Mouse (Mus musculus) ES-E14 (cell line): Measurements from ENCODE around the gene Gm5108. TPM values are rescaled to one million over a fixed set of nuclear protein-coding genes. Genes with fewer than 3 reads are reported as not detected.

ENCODE experiments used
- DNase-seq: peaks from one replicate; pipeline ENCODE4 v3.0.0-alpha.2; 2013; ENCODE audit warnings: low read depth, low spot score
- H3K27ac ChIP-seq: 2 replicates; pipeline ENCODE4 v1.5.1; 2012; ENCODE audit warnings: low read depth, mild to moderate bottlenecking, low read length, moderate library complexity, mixed read lengths; ENCODE audit not compliant: poor library complexity, insufficient read depth, severe bottlenecking
- H3K36me3 ChIP-seq: 2 replicates; pipeline ENCODE4 v1.6.1; 2012; ENCODE audit warnings: mild to moderate bottlenecking, low read length, moderate library complexity, mixed read lengths; ENCODE audit not compliant: control insufficient read depth, poor library complexity, insufficient read depth, severe bottlenecking
- H3K4me1 ChIP-seq, 2 experiments: fragments of 150-350 bp in 1 of 2; sonication (generic) in 1 of 2; 2 replicates each; pipeline ENCODE4 v1.6.1; 2012; ENCODE audit warnings: low read length in 2 of 2, mild to moderate bottlenecking in 1 of 2, mixed read lengths in 1 of 2; ENCODE audit not compliant: control insufficient read depth in 2 of 2, insufficient read depth in 2 of 2, poor library complexity in 1 of 2
- H3K4me3 ChIP-seq, 2 experiments: fragments of 150-350 bp in 1 of 2; sonication (generic) in 1 of 2; 2 replicates each; pipeline ENCODE4 v1.5.1; 2012; ENCODE audit warnings: low read length in 2 of 2, low read depth in 1 of 2, mild to moderate bottlenecking in 1 of 2, mixed read lengths in 1 of 2; ENCODE audit not compliant: insufficient read depth in 1 of 2, poor library complexity in 1 of 2, severe bottlenecking in 1 of 2
- H3K9ac ChIP-seq: 2 replicates; pipeline ENCODE4 v1.6.1; 2012; ENCODE audit warnings: low read depth, mild to moderate bottlenecking, low read length, mixed read lengths; ENCODE audit not compliant: poor library complexity, insufficient read depth, severe bottlenecking
- H3K9me3 ChIP-seq: fragments of 150-350 bp; sonication (generic); 2 replicates; pipeline ENCODE4 v1.6.1; 2012; ENCODE audit warnings: low read depth, mild to moderate bottlenecking, low read length; ENCODE audit not compliant: control insufficient read depth, insufficient read depth
- CHD2 ChIP-seq: IDR thresholded peaks from 2 replicates; pipeline ENCODE4 v1.6.1; 2014; ENCODE audit warnings: mild to moderate bottlenecking, low read depth, low read length, inconsistent platforms
- HCFC1 ChIP-seq: IDR thresholded peaks from 2 replicates; pipeline ENCODE4 v1.6.1; 2012; ENCODE audit warnings: low read length, inconsistent platforms, borderline replicate concordance; ENCODE audit not compliant: insufficient read depth
- MAFK ChIP-seq: IDR thresholded peaks from 2 replicates; pipeline ENCODE4 v1.6.1; 2014; ENCODE audit warnings: mild to moderate bottlenecking, low read depth, low read length, inconsistent platforms; ENCODE audit not compliant: insufficient read depth
- ZC3H11A ChIP-seq: IDR thresholded peaks from 2 replicates; pipeline ENCODE4 v1.6.1; 2012; ENCODE audit warnings: low read depth, mild to moderate bottlenecking, inconsistent platforms, low read length, borderline replicate concordance
- ZNF384 ChIP-seq: IDR thresholded peaks from 2 replicates; pipeline ENCODE4 v1.6.1; 2012; ENCODE audit warnings: low read depth, low read length, inconsistent platforms
- in situ Hi-C, 2 experiments: fragments of 600-800 bp; cut with MboI; formaldehyde crosslinking; loops; one replicate each; pipeline ENCODE4 v1.15.1; 2025; ENCODE audit warnings: low sequenced_read_pairs in 2 of 2, inconsistent platforms in 1 of 2; ENCODE audit not compliant: unreplicated experiment in 2 of 2
- total RNA-seq: library from RNA; depleted of rRNA; stranded (reverse); fragments of 300-350 nt; gene quantifications from 2 replicates; pipeline ENCODE4 v1.2.3, GENCODE M21; 2012

Gene Gm5108
- total RNA-seq, 1 experiment, result not detected

GRCm38 (mm10) chr5:67954097-67954496, 12.6 kb downstream of the Gm5108 start:
- no peak overlapping the region for H3K27ac ChIP-seq
- no peak overlapping the region for H3K9ac ChIP-seq
- DNase-seq, result no peak
- in situ Hi-C loops, result no loop called here
- no peak for TF ChIP-seq CHD2
- no peak for TF ChIP-seq ZNF384
- no peak for TF ChIP-seq MAFK
- no peak for TF ChIP-seq ZC3H11A
- TF ChIP-seq HCFC1, result no peak
- H3K4me1 ChIP-seq, result no peaks in the 10 kb centered on the region
- H3K36me3 ChIP-seq, result no peaks in the 10 kb centered on the region
- no peak overlapping the region for H3K4me3 ChIP-seq
- H3K9me3 ChIP-seq, result no peaks in the 10 kb centered on the region

DNA sequence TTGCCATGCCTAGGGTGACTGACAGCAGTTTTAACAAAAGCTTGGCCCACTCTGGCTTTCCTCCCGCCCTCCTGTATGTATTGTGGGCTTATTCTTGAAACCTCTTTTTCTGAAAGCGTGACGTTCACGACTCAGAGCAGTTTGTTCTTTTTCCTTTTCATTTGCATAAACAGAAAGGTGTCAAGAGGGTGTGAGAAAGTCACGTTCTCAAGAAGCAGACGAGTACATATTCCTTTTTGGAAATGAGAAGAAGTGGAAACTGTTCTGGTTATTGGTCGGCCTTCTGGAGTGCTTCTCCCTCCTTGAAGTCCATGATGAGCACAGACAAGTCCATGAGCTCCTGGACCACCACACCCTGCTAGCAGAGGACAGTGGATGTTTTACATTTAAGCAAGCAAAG, 14.0 kb downstream of the Gm5108 start:
- no peak overlapping the region for H3K27ac ChIP-seq
- no peaks in the 10 kb centered on the region; a peak in 1 of 4 replicates for H3K4me1 ChIP-seq
- H3K36me3 ChIP-seq, result no peaks in the 10 kb centered on the region
- in situ Hi-C loops, result no loop called here
- no peak overlapping the region for H3K4me3 ChIP-seq
- no peaks in the 10 kb centered on the region for H3K9me3 ChIP-seq
- H3K9ac ChIP-seq, result no peak overlapping the region
- TF ChIP-seq ZC3H11A, result no peak
- no peak for TF ChIP-seq MAFK
- no peak for TF ChIP-seq HCFC1
- no peak for TF ChIP-seq ZNF384
- TF ChIP-seq CHD2, result no peak
- no peak for DNase-seq

- Histone ChIP-seq H3K27ac (no peak overlapping the region), H3K36me3 (no peaks in the 10 kb centered on the region), H3K9ac (no peak overlapping the region), H3K4me1 (no peaks in the 10 kb centered on the region; a peak in 1 of 4 replicates), H3K4me3 (no peak overlapping the region), H3K9me3 (no peaks in the 10 kb centered on the region)
- TF ChIP-seq ZNF384 (no peak), MAFK (no peak), CHD2 (no peak), ZC3H11A (no peak), HCFC1 (no peak)
- DNase-seq, result no peak
- in situ Hi-C loops, result no loop called here
Observed at GRCm38 (mm10) chr5:67961708-67962629, 20.5 kb downstream of the Gm5108 start.

DNA sequence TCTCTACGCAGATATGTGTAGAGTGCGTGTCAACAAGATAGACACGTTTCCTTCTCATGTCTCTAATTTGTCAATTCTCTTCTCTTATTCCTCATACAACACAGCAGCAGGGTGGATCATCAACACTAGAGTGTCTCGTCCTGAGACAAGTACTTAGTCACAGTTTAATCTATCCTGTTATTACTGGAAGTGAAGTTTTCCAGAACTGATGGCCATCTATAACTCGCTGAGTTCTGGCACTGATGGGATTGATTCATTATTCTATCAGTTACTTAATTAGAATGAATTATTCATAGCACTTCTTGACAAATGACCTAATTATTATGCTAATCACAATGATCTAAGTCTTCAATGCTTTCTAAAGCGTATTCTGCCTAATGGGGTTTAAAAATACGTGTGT, 28.1 kb downstream of the Gm5108 start:
- in situ Hi-C loops, result no loop called here
- TF ChIP-seq HCFC1 (no peak), MAFK (no peak), CHD2 (no peak), ZNF384 (no peak), ZC3H11A (no peak)

More for the DNA sequence above, 28.1 kb downstream of the Gm5108 start:
- Histone ChIP-seq H3K4me1 (no peaks in the 10 kb centered on the region), H3K4me3 (no peak overlapping the region), H3K36me3 (no peaks in the 10 kb centered on the region), H3K9me3 (no peaks in the 10 kb centered on the region), H3K9ac (no peak overlapping the region), H3K27ac (no peak overlapping the region)
- DNase-seq, result no peak
